Mouse (Mus musculus): ENCODE results near the gene Man1a. TPM values are rescaled to one million over a fixed set of nuclear protein-coding genes. Genes with fewer than 3 reads are reported as not detected.

Gene Man1a
- total and polyA plus RNA-seq, 2 experiments from 2014 or later: 3.3 to 17.6 TPM

DNA sequence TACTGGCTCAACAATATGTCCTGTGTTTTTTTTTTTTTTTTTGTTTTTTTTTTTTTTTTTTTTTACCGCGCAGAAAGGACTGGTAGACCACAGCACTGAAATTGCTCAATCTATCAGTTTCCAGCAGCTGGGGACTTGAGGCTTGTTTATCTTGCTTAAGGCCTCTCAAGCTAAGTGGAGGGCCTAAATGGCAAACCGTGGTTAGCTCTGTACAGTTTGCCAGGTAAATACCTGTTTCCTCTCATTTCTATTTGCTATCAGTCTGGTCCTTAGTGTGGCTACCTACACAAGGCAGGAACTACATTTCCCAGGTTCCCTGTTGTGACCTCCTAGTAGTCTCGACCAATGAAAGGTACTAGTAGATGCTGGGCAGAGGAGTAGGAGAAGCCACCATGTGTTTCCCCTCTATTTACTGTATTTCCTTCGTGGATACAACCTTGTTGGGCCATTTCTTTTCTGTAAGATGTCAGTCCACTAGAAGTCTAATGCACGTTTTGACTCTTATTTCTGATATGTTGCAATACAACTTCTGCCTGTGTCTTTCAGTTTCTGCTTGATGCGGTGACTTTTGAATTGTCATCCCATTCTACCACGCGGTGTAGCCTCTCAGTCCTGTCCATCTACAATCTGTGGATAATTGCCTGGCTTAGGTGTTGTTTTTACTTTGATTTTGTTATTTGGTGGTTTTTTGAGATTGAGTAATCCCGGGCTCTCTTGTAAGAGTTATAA, 187.9 kb downstream of the Man1a start:
- H3K36me3 ChIP-seq (replicated peaks; ENCODE audit: control insufficient read depth, insufficient read depth, low read length): no peaks in the 10 kb centered on the region
- TF ChIP-seq CTCF (IDR thresholded peaks at IDR 0.05; ENCODE audit: low read depth) (no peak), EP300 (IDR thresholded peaks at IDR 0.05; ENCODE audit: low read depth) (no peak)
- 75% methylated on average over 10 of the region's 10 CpGs for WGBS

DNA sequence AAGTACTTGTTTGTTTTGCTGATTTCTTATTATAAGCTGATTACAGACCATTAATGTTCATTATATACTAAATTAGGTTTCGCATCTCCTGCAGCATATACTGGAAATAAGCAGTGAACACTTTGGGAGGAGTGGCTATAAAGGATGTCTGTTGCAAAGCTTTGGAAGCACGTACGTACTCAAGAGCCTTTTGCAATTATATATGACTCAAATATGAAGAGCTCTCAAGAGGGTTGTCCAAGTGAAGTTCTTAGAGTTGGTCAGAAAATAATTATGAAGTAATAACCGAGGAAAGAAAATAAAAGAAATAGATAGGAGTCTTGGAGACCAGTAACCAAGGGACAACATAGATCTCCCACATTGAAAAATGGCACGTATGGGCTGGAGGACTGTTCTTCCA, 189.9 kb downstream of the Man1a start:
- ATAC-seq (ENCODE audit: insufficient read depth, low read depth): no peak

More for the DNA sequence above, 187.9 kb downstream of the Man1a start:
- DNase-seq (ENCODE audit: low spot score): no peak
- no peak overlapping the region for H3K27ac ChIP-seq (ENCODE audit: low read depth)
- H3K4me3 ChIP-seq (ENCODE audit: low read depth, low read length): no peak overlapping the region
- H3K4me1 ChIP-seq (ENCODE audit: control insufficient read depth, insufficient read depth): no peaks in the 10 kb centered on the region
- no peaks in the 10 kb centered on the region for H3K27me3 ChIP-seq (ENCODE audit: control insufficient read depth, insufficient read depth, low read length)
- no peak for ATAC-seq (ENCODE audit: insufficient read depth, low read depth)
- H3K9me3 ChIP-seq (replicated peaks; ENCODE audit: control insufficient read depth, low read length): no peaks in the 10 kb centered on the region
- no peak overlapping the region for H3K9ac ChIP-seq (replicated peaks; ENCODE audit: low read depth, low read length)
- H3K4me2 ChIP-seq (ENCODE audit: low read depth, low read length): no peak overlapping the region

GRCm38 (mm10) chr10:53881310-53881709, 195.1 kb downstream of the Man1a start:
- TF ChIP-seq EP300 (IDR thresholded peaks at IDR 0.05; ENCODE audit: low read depth) (no peak), CTCF (IDR thresholded peaks at IDR 0.05; ENCODE audit: low read depth) (no peak)

More for the DNA sequence above, 189.9 kb downstream of the Man1a start:
- Histone ChIP-seq H3K4me3 (ENCODE audit: low read depth, low read length) (no peak overlapping the region), H3K4me1 (ENCODE audit: control insufficient read depth, insufficient read depth) (no peaks in the 10 kb centered on the region), H3K27me3 (ENCODE audit: control insufficient read depth, insufficient read depth, low read length) (no peaks in the 10 kb centered on the region), H3K9me3 (replicated peaks; ENCODE audit: control insufficient read depth, low read length) (no peaks in the 10 kb centered on the region), H3K27ac (ENCODE audit: low read depth) (no peak overlapping the region), H3K9ac (replicated peaks; ENCODE audit: low read depth, low read length) (no peak overlapping the region), H3K4me2 (ENCODE audit: low read depth, low read length) (no peak overlapping the region), H3K36me3 (replicated peaks; ENCODE audit: control insufficient read depth, insufficient read depth, low read length) (no peaks in the 10 kb centered on the region)
- no peak for TF ChIP-seq CTCF (IDR thresholded peaks at IDR 0.05; ENCODE audit: low read depth)
- no peak for TF ChIP-seq EP300 (IDR thresholded peaks at IDR 0.05; ENCODE audit: low read depth)
- no peak for DNase-seq (ENCODE audit: low spot score)
- WGBS: 81% methylated on average over 5 of the region's 5 CpGs

DNA sequence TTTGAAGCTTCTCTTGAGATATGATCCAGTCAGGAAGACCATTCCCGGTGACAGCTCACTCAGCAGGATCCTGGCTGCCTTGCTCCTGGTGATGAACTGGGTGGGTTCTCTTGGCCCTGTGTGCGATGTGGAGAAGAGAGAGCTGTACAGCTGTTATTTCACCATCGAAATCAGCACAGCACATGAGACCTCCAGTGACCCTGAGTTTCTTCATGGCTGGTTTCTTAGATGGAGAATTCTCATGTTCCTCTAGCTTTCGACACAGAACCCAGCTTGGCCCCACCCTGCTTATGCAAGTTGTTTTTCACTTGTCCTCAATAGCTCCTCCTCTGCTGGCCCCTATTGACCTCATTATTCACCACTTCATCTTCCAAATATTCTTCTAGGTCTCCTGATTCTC, 200.5 kb downstream of the Man1a start:
- WGBS: 79% methylated on average over 4 of the region's 4 CpGs

More at GRCm38 (mm10) chr10:53881310-53881709, 195.1 kb downstream of the Man1a start:
- H3K4me2 ChIP-seq (ENCODE audit: low read depth, low read length): no peak overlapping the region
- no peak overlapping the region for H3K4me3 ChIP-seq (ENCODE audit: low read depth, low read length)
- H3K27ac ChIP-seq (ENCODE audit: low read depth): no peak overlapping the region
- ATAC-seq (ENCODE audit: insufficient read depth, low read depth) (no peak), DNase-seq (ENCODE audit: low spot score) (no peak)
- H3K27me3 ChIP-seq (ENCODE audit: control insufficient read depth, insufficient read depth, low read length): no peaks in the 10 kb centered on the region
- no peak overlapping the region for H3K9ac ChIP-seq (replicated peaks; ENCODE audit: low read depth, low read length)
- no peaks in the 10 kb centered on the region for H3K9me3 ChIP-seq (replicated peaks; ENCODE audit: control insufficient read depth, low read length)
- H3K4me1 ChIP-seq (ENCODE audit: control insufficient read depth, insufficient read depth): no peaks in the 10 kb centered on the region
- H3K36me3 ChIP-seq (replicated peaks; ENCODE audit: control insufficient read depth, insufficient read depth, low read length): no peaks in the 10 kb centered on the region

DNA sequence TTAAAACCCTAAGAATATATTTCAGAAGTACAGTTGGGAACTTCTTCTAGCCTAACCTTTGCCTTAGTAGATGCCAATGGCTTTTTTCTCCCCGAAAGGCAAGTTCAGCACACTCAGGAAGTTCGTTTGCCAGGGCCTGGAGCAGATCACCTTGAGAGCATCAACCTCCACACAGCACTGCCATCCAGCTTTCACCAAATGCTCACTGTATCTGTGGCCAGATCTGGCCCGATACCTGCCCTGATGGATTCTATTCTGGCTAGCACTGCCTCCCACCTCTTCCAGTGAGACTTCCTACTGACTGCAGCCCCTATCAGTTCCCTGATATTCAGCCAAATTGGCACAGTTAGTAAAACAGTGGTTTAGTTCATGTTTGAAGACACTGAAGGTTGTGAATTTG, 202.2 kb downstream of the Man1a start:
- ATAC-seq (ENCODE audit: insufficient read depth, low read depth): no peak
- no peak for DNase-seq (ENCODE audit: low spot score)
- H3K36me3 ChIP-seq (replicated peaks; ENCODE audit: control insufficient read depth, insufficient read depth, low read length): no peaks in the 10 kb centered on the region
- no peaks in the 10 kb centered on the region for H3K9me3 ChIP-seq (replicated peaks; ENCODE audit: control insufficient read depth, low read length)
- TF ChIP-seq CTCF (IDR thresholded peaks at IDR 0.05; ENCODE audit: low read depth) (no peak), EP300 (IDR thresholded peaks at IDR 0.05; ENCODE audit: low read depth) (no peak)
- 60% methylated on average over 3 of the region's 3 CpGs for WGBS
- H3K9ac ChIP-seq (replicated peaks; ENCODE audit: low read depth, low read length): no peak overlapping the region
- no peak overlapping the region for H3K27ac ChIP-seq (ENCODE audit: low read depth)
- no peak overlapping the region for H3K4me2 ChIP-seq (ENCODE audit: low read depth, low read length)
- no peak overlapping the region for H3K4me3 ChIP-seq (ENCODE audit: low read depth, low read length)
- no peaks in the 10 kb centered on the region for H3K4me1 ChIP-seq (ENCODE audit: control insufficient read depth, insufficient read depth)
- H3K27me3 ChIP-seq (ENCODE audit: control insufficient read depth, insufficient read depth, low read length): no peaks in the 10 kb centered on the region

More for the DNA sequence above, 200.5 kb downstream of the Man1a start:
- ATAC-seq (ENCODE audit: insufficient read depth, low read depth) (no peak), DNase-seq (ENCODE audit: low spot score) (no peak)
- Histone ChIP-seq H3K4me1 (ENCODE audit: control insufficient read depth, insufficient read depth) (no peaks in the 10 kb centered on the region), H3K27me3 (ENCODE audit: control insufficient read depth, insufficient read depth, low read length) (no peaks in the 10 kb centered on the region), H3K36me3 (replicated peaks; ENCODE audit: control insufficient read depth, insufficient read depth, low read length) (no peaks in the 10 kb centered on the region), H3K9me3 (replicated peaks; ENCODE audit: control insufficient read depth, low read length) (no peaks in the 10 kb centered on the region), H3K4me2 (ENCODE audit: low read depth, low read length) (no peak overlapping the region), H3K27ac (ENCODE audit: low read depth) (no peak overlapping the region), H3K9ac (replicated peaks; ENCODE audit: low read depth, low read length) (no peak overlapping the region), H3K4me3 (ENCODE audit: low read depth, low read length) (no peak overlapping the region)
- no peak for TF ChIP-seq EP300 (IDR thresholded peaks at IDR 0.05; ENCODE audit: low read depth)
- TF ChIP-seq CTCF (IDR thresholded peaks at IDR 0.05; ENCODE audit: low read depth): no peak

Measured in heart, postnatal 0 days (tissue).